Mouse (Mus musculus) testis, adult 2 months (tissue): ENCODE measurements around the gene Bcl2.

Experiments
- CTCF ChIP-seq: fragments of 200-500 bp; IDR thresholded peaks from 2 replicates; pipeline ENCODE4 v1.5.1; 2012; ENCODE audit warnings: low read depth, mild to moderate bottlenecking, inconsistent platforms, low read length, moderate library complexity; ENCODE audit not compliant: control insufficient read depth, insufficient read depth, insufficient replicate concordance
- POLR2A ChIP-seq: fragments of 200-500 bp; IDR thresholded peaks from 2 replicates; pipeline ENCODE4 v1.6.1; 2012; ENCODE audit warnings: low read depth, mild to moderate bottlenecking, inconsistent platforms, low read length, moderate library complexity; ENCODE audit not compliant: control insufficient read depth

DNA sequence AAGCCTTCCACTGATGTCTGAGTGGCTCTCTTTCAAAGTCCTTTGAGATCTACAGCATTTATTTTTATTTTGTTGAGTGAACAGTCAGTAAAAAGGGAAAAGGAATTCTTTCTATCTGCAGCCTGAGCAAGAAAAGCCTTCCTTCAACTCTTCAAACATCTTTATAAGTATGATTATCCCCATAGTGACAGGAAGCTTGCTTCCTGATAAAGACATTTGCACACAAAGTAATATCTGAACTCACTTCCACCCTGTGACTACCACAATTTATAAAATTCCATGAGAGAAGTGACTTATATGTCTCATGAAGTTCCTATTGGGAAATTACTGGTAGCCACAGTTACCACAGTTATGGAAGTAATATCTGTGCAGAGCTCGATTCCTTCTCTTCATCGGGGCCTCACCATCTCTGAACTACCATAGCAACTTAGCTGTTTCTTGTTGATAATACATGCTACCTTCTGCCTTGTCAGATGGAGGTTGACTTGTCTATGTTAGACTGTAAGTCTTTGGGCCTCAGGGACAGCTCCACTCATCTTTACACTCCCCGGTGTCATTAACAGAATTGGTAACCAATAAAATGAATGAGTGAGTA is 82.1 kb downstream of the Bcl2 start:
- TF ChIP-seq POLR2A: no peak
- no peak for TF ChIP-seq CTCF
